Mouse (Mus musculus) spleen, adult 2 months (tissue): Measurements from ENCODE around the gene Scyl3. TPM values are rescaled to one million over a fixed set of nuclear protein-coding genes. Genes with fewer than 3 reads are reported as not detected.

Experiments used
- DNase-seq, 2 experiments: peaks; one replicate each; pipeline versions ENCODE4 v3.0.0 to v3.0.0-alpha.2; 2012 to 2021; ENCODE audit warnings: low spot score in 2 of 2, low read depth in 1 of 2
- H3K27ac ChIP-seq: fragments of 200-500 bp; 2 replicates; pipeline ENCODE4 v1.5.1; 2012; ENCODE audit warnings: low read length, inconsistent platforms; ENCODE audit not compliant: insufficient read depth
- H3K27me3 ChIP-seq: fragments of 200-500 bp; 2 replicates; pipeline ENCODE4 v1.6.1; 2012; ENCODE audit warnings: mild to moderate bottlenecking, moderate library complexity, low read length, inconsistent platforms; ENCODE audit not compliant: control insufficient read depth, insufficient read depth
- H3K36me3 ChIP-seq: fragments of 200-500 bp; 2 replicates; pipeline ENCODE4 v1.6.1; 2012; ENCODE audit warnings: mild to moderate bottlenecking, low read length, inconsistent platforms; ENCODE audit not compliant: control insufficient read depth, insufficient read depth
- H3K4me1 ChIP-seq: fragments of 200-500 bp; 2 replicates; pipeline ENCODE4 v1.6.1; 2011; ENCODE audit warnings: inconsistent platforms; ENCODE audit not compliant: control insufficient read depth, insufficient read depth, insufficient read length
- H3K4me3 ChIP-seq: fragments of 200-500 bp; 2 replicates; pipeline ENCODE4 v1.5.1; 2011; ENCODE audit warnings: mild to moderate bottlenecking, inconsistent platforms; ENCODE audit not compliant: insufficient read depth, insufficient read length; ENCODE audit errors: extremely low read depth
- CTCF ChIP-seq: fragments of 200-500 bp; IDR thresholded peaks from 2 replicates; pipeline ENCODE4 v1.5.1; 2011; ENCODE audit warnings: mild to moderate bottlenecking, inconsistent platforms; ENCODE audit not compliant: insufficient read depth, insufficient read length, insufficient replicate concordance; ENCODE audit errors: extremely low read depth
- POLR2A ChIP-seq: fragments of 200-500 bp; IDR thresholded peaks from 2 replicates; pipeline ENCODE4 v1.6.1; 2011; ENCODE audit warnings: low read depth, low read length, inconsistent platforms
- WGBS: fragments of 180-500 bp; shearing (Covaris S2); methylation state at CpG from one replicate; pipeline ENCODE4 v1.1.7; 2018; 5-methylcytosine and 5-hydroxymethylcytosine counted together
- polyA plus RNA-seq: library from polyadenylated mRNA; depleted of rRNA; stranded (reverse); fragments of >200 nt; gene quantifications from 2 replicates; pipeline ENCODE4 v1.2.3, GENCODE M21; 2012

Gene Scyl3
- polyA plus RNA-seq, 1 experiment = 8.5 TPM

DNA sequence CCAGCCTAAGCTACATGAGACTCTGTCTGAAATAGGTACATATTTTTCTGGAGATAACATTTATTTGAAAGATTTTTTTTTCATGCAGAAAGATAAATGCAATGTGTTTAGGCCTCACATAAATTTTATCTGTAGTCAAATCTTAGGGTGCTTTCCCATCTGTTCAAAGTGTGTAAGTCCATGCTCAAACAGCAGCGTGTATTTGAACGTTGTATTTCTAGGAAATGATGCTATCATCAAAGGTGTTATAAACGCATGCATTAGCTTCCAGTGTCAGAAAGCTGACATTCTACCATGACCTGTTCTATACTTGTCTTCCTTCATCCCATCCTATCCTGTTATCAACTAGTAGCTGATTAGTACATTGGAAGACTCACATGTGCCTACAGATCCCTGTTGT lies 25.5 kb upstream of the Scyl3 start:
- H3K36me3 ChIP-seq = no peaks in the 10 kb centered on the region
- no peaks in the 10 kb centered on the region for H3K27me3 ChIP-seq
- H3K27ac ChIP-seq = no peak overlapping the region
- no peak overlapping the region for H3K4me3 ChIP-seq
- 76% methylated on average over 3 of the region's 3 CpGs for WGBS
- no peak for TF ChIP-seq POLR2A
- H3K4me1 ChIP-seq = no peaks in the 10 kb centered on the region
- DNase-seq = no peak

DNA sequence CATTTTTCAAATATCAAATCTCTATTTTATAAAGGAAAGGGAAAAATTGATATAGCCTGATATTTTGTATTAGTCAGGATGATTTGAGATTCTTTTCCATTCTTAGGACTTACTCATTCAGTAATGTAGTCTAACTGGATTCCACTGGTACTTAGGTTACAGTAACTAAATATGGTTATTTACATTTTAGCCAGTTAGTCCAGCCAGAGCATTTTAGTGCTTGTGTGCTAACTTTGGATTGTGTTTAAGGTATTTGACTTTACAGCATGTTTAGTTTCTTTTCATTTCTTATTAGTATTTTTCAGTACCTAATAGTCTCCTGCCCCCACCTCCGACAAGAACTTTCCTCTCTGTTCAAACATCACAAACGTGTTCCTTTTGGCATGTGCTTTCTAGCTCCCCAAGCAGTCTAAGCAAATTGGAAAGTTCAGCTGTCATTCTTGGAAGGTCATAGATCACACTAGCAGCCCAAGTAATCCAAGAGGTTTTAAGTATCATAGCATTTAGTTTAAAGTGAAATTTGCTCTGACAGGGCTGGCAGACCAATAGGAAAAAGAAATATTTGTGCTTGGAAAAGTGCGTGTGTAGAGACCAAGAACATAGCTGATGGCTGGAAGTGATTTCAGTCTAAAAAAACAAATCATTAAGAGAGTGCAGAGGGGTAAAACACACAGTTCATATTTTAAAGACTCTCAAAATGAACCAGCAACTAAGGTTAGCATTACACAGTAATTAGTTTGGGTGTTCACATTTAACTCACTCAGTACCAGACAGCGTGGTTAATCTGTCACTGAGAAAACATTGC lies 21.7 kb upstream of the Scyl3 start:
- 86% methylated on average over 4 of the region's 4 CpGs for WGBS
- TF ChIP-seq POLR2A (no peak), CTCF (no peak)
- Histone ChIP-seq H3K4me1 (no peaks in the 10 kb centered on the region), H3K36me3 (no peaks in the 10 kb centered on the region), H3K27me3 (no peaks in the 10 kb centered on the region), H3K4me3 (no peak overlapping the region), H3K27ac (no peak overlapping the region)
- no peak for DNase-seq

DNA sequence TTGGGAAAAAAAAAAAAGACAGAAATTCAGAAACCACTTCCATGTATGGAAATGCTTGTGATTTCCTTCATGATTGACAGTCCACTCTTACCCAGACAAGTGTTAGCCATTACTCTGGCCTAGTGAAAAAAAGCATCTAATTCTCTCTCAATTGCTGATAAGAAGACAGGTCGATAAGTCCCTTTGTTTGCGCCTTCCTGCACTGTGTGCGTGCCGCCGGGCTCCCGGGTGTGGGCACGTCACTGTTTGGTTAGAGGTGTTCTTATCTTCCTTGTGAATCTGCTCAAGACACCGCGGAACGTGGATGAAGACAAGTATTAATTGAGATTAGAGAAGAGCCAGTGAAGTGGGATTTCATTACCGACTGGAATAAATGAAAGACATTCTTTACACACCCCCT lies 20.5 kb upstream of the Scyl3 start:
- no peak for DNase-seq
- Histone ChIP-seq H3K27me3 (no peaks in the 10 kb centered on the region), H3K36me3 (no peaks in the 10 kb centered on the region), H3K27ac (no peak overlapping the region), H3K4me3 (no peak overlapping the region), H3K4me1 (no peaks in the 10 kb centered on the region)
- 72% methylated on average over 11 of the region's 11 CpGs for WGBS
- TF ChIP-seq CTCF (no peak), POLR2A (no peak)

DNA sequence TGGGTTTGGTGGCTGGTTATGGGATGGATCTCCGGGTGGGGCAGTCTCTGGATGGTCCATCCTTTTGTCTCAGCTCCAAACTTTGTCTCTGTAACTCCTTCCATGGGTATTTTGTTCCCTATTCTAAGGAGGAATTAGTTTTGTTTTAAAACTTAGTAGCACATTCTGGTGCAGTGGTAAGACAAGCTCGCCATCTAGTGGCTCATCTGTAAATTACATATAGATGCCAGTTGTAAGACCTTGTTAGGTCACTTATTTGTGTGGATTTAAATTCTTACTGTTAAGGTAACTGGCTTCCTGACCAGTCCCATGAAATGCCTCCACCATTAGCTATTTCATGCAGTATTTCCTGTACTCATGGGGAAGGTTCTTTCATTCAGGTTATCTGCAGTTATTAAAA lies 18.6 kb upstream of the Scyl3 start:
- Histone ChIP-seq H3K27ac (no peak overlapping the region), H3K27me3 (no peaks in the 10 kb centered on the region), H3K36me3 (no peaks in the 10 kb centered on the region), H3K4me1 (no peaks in the 10 kb centered on the region), H3K4me3 (no peak overlapping the region)
- peak in 1 of 2 experiments; percentile 19 for DNase-seq
- TF ChIP-seq POLR2A = no peak
- TF ChIP-seq CTCF = no peak
- 9% methylated on average over 2 of the region's 2 CpGs for WGBS

DNA sequence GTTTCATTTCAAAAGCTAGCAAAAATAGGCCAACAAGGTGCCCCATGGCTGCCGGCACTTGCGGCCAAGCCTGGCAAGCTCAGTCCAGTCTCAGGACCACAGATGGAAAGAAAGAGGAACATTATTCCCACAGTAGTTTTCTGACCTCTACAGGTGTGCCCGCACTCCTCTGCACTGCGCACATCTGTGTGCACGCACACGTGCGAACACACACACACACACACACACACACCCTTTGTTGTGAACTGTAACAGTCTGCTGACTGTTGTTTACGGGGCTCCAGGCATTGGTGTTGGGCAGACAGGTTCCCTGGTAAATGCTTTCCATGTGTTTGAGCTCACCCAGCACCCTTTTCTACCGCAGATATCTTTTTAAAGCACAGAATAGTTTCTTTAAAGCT lies 18.1 kb upstream of the Scyl3 start:
- 93% methylated on average over 9 of the region's 9 CpGs for WGBS
- Histone ChIP-seq H3K4me1 (no peaks in the 10 kb centered on the region), H3K27ac (no peak overlapping the region), H3K27me3 (no peaks in the 10 kb centered on the region), H3K36me3 (no peaks in the 10 kb centered on the region), H3K4me3 (no peak overlapping the region)
- TF ChIP-seq CTCF (no peak), POLR2A (no peak)
- no peak for DNase-seq

DNA sequence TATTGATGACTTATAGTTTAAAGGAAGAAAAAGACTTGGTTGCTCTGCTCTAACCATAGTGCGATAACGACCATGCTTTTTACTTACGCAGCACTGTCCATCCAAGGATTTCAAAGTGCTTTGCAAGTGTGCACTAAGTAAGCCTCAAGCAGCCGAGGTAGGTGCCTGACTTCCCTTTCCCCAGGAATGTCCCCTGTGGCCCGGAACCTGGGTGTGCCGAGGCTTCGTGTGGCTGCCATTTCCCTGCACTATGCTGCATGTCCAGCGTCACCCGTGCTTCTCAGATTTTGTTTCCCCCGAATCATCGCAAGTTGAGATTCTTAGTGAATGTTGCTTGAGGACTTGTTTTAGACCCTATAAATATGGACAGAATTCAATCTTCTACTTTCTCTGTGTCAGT lies 16.9 kb upstream of the Scyl3 start:
- Histone ChIP-seq H3K27ac (peak overlapping the region; percentile 9; the same call in 1 of the 2 replicates), H3K4me1 (no peaks in the 10 kb centered on the region)
- WGBS = 90% methylated on average over 11 of the region's 11 CpGs

DNA sequence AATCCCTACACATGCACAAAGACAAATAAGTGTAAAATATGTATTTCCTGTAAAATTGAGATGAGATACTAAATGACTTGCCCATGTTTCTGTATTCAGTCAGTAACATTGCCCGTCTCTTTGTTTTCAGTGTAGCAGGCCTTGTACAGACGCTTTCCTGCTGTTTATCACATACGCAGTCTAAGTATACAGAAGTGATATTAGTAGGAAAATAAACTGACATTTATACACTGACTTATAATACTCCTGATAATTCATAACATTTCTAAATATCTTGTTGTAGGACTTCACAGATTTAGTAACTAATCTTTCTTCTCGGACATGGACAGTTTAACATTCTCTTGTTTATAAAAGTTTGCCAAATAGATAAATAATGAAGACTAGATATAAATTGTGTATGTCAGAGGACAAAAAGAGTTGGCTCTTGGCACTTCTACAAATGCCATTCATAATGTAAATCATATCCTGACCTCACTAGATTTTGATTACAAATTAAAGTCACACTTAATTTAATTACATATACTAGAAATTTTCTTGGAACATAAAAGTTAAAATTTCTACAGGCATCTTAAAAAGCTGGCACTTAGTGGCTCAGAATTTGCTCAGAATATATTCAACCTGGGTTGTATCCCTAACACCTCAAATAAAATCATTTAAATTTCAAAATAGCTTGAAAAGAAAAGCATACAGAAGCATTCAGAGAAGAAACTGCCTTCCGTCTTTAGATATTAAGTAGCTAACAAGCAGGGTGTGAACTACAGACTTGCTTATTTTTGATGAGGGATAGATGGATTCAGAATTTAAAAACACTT lies 11.3 kb upstream of the Scyl3 start:
- no peak for TF ChIP-seq POLR2A
- no peak for TF ChIP-seq CTCF
- no peak for DNase-seq
- 95% methylated on average over 5 of the region's 5 CpGs for WGBS
- H3K27me3 ChIP-seq = no peaks in the 10 kb centered on the region
- H3K36me3 ChIP-seq = no peaks in the 10 kb centered on the region
- H3K4me3 ChIP-seq = no peak overlapping the region
- no peak overlapping the region for H3K27ac ChIP-seq
- no peaks in the 10 kb centered on the region for H3K4me1 ChIP-seq

More for the DNA sequence above, 16.9 kb upstream of the Scyl3 start:
- no peak for TF ChIP-seq CTCF
- no peak for DNase-seq
- Histone ChIP-seq H3K36me3 (no peaks in the 10 kb centered on the region), H3K4me3 (no peak overlapping the region), H3K27me3 (no peaks in the 10 kb centered on the region)
